Mouse (Mus musculus) spleen, adult 2 months (tissue): ENCODE measurements at regions not wholly inside any gene's neighbourhood (a gene's known extent, or its start where the extent isn't known, plus 50 kb on each side); places are given as distances from the start of the nearest gene placed in this dataset.
"Not testable (repeated sequence)": the region's sequence is repeated elsewhere in the genome, so short reads cannot be mapped to it uniquely, and the experiment has no call there.

Experiments used
- CTCF ChIP-seq: fragments of 200-500 bp; IDR thresholded peaks from 2 replicates; pipeline ENCODE4 v1.5.1; 2011; ENCODE audit warnings: mild to moderate bottlenecking, inconsistent platforms; ENCODE audit not compliant: insufficient read depth, insufficient read length, insufficient replicate concordance; ENCODE audit errors: extremely low read depth
- POLR2A ChIP-seq: fragments of 200-500 bp; IDR thresholded peaks from 2 replicates; pipeline ENCODE4 v1.6.1; 2011; ENCODE audit warnings: low read depth, low read length, inconsistent platforms

DNA sequence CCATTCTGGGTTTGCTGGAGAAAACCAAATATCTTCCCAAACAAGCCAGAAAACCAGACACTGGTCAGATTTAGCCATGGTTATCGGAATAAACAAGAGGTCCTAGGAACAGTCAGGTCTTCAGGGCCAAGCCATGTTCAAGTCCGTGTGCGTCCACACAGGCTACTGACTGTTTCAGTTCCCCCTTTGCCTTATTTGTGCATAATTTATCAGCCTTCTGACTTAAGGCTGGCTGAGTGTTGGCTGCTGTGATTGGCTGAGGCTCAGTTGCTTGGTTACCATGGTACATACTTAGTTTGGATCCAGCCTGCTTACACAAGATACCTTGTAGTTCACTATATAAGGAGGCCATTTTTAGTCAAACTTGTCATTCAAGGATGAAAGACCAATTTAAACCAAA is 139.5 kb downstream of the Tcp10c start:
- not testable (repeated sequence) for TF ChIP-seq CTCF, POLR2A
